Mouse (Mus musculus): ENCODE data around the gene Krt6a.

DNA sequence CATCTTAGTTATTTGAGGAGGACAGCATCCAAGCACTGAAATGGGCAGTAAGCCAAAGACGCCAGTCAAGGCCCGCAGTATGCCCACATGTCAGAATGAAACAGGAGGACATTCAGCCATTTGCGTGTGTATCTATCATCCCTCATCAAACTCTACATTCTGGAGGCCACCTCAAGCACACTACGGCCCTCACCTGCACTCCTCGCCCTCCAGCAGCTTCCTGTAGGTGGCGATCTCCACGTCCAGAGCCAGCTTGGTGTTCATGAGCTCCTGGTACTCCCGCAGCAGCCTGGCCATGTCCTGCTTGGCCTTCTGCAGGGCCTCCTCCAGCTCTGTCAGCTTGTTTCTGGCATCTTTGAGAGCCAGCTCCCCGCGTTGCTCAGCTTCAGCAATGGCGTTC is 14.6 kb upstream of the Krt6a start:
- peak; percentile 51 for TF ChIP-seq CTCF (IDR thresholded peaks at IDR 0.05; ENCODE audit: low read depth)
- no peak for TF ChIP-seq EP300 (optimal IDR thresholded peaks at IDR 0.05)
